Mouse (Mus musculus) ovary, postnatal 10 days (tissue): ENCODE measurements around the gene Mrps9.

Source experiments
- DNase-seq: peaks from one replicate; pipeline ENCODE4 v3.0.0; 2022; ENCODE audit warnings: low spot score

The Mrps9 gene

DNA sequence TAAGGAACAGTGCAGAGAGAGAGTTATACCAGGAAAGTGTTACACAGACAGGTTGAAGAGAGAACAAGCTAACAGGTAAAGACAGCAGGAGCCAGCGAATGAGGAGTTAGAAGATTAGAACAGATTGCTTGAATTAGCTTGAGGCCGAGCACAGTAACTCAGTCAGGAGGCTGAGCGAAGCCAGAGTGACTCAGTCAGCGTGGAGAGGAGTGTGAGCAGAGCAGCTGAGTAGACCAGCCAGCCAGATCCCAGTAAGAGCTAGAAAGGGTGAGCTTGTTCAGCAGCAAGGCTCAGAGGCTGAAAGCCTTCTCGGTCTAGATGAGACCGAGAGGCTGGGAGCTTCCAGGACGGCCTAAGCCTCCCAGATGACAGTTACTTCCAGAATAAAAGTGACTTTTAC is 55.7 kb downstream of the Mrps9 start:
- DNase-seq, result no peak

DNA sequence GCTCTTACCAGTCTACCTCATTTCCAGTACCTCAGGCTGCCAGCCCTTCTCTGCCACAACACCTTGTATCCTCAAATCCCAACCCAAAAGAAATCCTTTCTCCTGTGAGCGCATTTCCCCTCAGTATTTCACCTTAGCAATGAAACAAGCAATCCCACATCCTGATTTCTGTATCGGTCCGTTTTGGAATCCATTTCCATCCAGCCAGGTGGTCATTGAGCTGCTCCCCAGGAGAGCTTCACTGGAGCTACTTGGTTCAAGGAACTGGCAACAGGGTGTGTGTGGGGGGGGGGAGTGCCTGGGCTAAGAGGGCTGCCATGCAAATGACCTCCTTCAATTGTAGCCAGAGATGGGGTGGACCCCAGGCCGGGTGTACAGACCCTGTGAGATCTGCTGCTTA is 56.1 kb downstream of the Mrps9 start:
- DNase-seq, result no peak

DNA sequence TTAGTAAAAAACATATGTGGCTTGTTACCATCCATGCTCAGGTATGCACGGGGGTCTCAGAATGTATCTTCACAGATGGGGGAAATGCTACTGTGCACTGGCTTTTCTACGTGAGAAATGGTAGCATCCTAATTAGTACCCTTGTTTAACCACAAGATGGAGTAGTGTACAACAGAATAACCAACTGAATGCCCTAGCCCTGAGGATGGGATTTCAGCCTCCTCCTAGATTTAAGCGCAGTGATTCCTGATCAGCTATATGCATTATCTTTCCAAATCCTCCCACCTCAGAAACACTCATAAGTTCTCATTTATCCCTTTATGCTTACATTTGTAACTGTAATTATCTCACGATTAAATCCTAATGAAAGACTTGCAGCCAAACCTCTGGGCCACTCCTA is 64.0 kb downstream of the Mrps9 start:
- DNase-seq, result no peak

DNA sequence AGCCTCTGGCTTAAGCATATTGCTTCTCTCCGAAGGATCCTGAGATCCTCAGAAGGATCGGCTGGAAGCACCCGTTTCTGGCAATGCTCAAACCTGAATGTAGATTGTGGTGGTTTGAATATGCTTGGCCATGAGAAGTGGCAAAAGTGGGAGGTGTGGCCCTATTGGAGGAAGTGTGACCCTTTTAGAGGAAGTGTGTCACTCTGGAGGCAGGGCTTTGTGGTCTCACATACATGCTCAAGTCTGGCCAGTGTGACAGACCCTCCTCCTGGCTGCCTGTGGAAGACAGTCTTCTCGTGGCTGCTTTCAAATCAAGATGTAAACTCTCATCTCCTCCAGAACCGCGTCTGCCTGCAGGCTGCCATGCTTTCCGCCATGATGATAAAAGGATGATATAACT is 65.7 kb downstream of the Mrps9 start:
- DNase-seq, result no peak

DNA sequence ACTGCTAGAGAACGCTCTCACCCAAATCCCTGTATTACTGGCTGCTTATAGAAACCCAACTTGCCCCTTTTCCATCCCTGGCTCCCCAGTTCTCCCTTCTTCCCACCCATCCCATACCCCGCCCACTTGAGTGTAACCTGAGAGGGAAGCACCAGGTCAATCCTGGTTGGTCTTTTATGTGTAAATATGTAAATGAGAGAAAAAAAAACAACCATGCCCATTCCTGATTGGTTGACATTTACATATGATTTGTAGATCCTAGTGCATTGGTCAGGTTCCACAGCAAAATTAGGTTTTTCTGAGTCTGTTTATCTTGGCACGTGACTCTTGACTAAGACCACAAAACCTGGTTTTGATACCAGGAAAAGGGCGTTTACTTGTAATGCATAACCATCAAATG is 66.9 kb downstream of the Mrps9 start:
- no peak for DNase-seq

DNA sequence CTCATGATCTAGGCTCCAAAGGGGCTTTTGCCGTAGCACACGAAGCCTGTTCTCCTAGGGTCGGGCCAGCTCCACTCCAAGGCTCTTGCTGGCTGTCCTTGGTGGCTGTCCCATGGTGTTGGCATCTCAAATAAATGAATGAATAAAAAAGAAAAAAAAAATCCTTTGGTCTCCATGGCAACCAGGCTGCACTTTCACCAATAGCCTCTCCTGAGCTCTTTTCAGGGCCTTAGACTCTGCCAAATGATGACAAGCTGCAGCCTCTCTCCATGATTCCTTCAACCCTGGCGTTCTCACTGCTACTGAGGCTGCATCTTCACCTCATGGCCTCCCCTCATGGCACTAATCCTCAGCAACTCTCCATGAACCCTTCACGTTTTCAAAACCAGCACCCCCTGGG is 72.9 kb downstream of the Mrps9 start:
- no peak for DNase-seq

DNA sequence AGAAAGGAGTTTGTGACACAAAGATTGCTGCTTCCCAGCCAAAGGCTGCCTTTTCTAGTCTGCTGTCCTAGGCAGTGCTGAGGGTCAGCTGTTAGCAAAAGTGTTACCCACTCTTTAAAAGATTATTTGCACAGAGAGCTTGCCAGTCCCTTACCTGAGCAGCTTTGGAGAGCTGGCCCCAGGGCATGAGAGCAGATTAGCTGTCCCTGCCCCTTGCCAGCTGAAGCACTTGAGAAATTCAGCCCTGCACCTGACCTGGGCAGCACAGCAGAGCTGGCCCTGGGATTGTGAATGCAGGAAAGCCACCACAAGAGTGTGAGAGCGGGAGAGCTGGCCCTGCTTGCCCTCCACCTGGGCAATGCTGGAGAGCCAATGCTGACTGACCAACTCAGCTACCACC is 82.6 kb downstream of the Mrps9 start:
- DNase-seq, result no peak

DNA sequence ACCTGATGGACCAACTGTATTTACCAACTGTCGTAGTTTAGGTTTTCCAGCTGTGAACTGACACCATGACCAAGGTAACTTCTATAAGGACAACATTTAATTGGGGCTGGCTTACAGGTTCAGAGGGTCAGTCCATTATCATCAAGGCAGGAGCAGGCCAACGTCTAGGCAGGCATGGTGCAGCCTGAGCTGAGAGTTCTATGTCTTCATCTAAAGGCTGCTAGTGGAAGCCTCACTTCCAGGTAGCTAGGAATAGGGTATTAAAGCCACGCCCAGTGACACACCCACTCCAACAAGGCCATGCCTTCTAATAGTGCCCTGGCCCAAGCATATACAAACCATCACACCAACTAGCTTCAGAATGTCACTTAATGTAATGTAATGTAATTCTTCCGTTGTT is 97.5 kb downstream of the Mrps9 start:
- DNase-seq, result no peak

DNA sequence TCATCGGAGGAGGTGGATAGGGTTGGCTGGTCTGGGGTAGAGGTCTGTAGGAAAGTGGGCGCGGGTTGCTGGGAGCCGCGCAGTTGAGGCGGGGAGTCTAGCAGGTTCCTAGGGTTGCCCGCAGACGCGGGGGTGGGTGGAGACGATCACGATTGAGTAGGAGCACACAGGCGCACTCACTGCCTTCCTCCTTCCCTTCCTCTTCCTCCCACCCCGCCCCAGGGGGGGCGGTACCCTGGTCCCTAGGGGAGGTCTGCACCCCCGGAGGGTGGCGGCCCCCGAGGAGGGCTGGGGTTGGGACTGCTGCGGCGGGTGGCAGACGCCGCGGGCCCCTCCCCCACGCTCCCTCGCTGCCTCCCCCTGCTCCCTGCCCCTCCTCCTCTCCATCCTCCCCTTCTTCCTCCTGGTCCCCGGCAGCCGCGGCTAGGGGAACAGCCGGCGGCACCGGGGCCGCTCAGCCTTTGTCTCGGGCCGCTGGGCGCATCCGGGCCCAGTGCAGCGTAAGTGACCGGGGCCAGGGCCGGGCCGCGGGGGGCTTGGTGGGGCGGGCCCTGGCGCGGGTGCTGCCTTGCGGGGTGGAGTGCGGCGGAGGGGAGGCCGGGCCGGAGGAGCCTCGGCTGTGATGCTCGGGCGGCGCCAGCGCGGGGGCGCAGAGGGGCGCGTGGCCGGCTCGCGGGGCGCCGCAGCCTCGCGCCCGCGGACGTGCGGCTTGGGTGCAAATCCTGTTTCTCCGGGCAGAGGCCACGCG is 101.9 kb downstream of the Mrps9 start, which contains the start of gene Gpr45:
Gene Gpr45 (plus strand): TSS at position 139 of the 748 bp plus-strand sequence.
- DNase-seq, result peak; percentile 2

DNA sequence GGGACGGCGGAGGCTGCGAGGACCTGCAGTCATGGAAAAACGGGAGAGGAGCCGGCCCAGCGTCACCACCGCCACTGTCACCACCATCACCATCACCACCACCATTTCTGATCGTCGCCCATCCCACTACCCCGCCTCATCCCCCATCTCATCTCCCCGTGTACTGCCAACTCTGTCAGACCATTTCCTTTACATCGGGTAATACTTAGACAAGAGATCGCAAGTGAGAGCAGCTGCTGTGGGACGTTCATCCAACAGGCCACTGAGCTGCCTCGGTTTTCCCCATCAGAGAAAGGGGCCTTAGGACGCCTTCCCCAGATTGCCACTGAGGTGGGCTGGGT is 102.4 kb downstream of the Mrps9 start:
- no peak for DNase-seq
